Mouse (Mus musculus) thymus, adult 2 months (tissue): ENCODE measurements around the gene Tinf2.

Experiments
- CTCF ChIP-seq: fragments of 200-500 bp; IDR thresholded peaks from 2 replicates; pipeline ENCODE4 v1.5.1; 2012; ENCODE audit warnings: mild to moderate bottlenecking, control low read depth, low read length, moderate library complexity, borderline replicate concordance; ENCODE audit not compliant: control insufficient read depth, poor library complexity, insufficient read depth; ENCODE audit errors: extremely low read depth
- POLR2A ChIP-seq: fragments of 200-500 bp; IDR thresholded peaks from 2 replicates; pipeline ENCODE4 v1.6.1; 2012; ENCODE audit warnings: mild to moderate bottlenecking, low read length, control low read depth, moderate library complexity; ENCODE audit not compliant: control insufficient read depth, poor library complexity, insufficient read depth; ENCODE audit errors: extremely low read depth

GRCm38 (mm10) chr14:55702761-55703160 is 21.1 kb upstream of the Tinf2 start:
- no peak for TF ChIP-seq CTCF
- no peak for TF ChIP-seq POLR2A
